Mouse (Mus musculus): Measurements from ENCODE around the gene Wbp2.
"Not testable (repeated sequence)": the region's sequence is repeated elsewhere in the genome, so short reads cannot be mapped to it uniquely, and the experiment has no call there.

The Wbp2 gene

GRCm38 (mm10) chr11:116109441-116110081, 22.8 kb upstream of the Wbp2 start:
- no peak for DNase-seq (ENCODE audit: extremely low read depth, low read depth, low spot score)

DNA sequence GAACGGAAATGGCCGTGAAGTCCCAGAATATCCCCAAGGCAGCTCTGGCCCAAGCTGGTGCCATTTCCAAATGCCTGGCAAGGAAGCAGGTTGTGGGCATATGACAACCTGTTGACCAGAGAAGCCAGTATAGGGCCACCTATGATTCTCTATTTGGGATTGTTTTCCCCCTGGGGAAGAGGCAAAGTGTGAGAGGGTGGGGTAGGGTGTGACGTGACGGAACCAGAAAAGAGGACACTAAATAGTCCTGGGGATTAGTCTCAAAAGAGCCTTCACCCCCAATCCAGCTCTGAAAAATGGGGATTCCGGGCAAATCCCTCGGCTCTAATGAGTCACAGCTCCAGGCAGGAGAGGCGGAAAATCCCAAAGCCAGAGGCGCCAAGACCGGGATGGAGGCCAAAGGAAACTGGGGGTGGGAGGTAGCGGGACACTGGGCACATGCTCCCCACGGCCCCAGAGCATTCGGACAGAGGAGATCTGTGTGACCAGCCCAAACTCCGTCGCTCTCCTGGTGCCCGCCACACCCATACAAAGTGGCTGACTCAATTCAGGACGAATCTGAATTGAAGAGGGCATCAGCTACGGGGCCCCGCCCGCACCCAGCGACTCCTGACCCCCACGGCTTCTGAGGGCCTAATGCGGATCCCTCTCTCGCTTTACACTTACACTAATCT, 21.8 kb upstream of the Wbp2 start:
- no peak for DNase-seq (ENCODE audit: extremely low read depth, low read depth, low spot score)

- DNase-seq (ENCODE audit: extremely low read depth, low read depth, low spot score) = no peak
Observed at GRCm38 (mm10) chr11:116107777-116108285, 21.0 kb upstream of the Wbp2 start.

GRCm38 (mm10) chr11:116106963-116107776, 20.4 kb upstream of the Wbp2 start:
- no peak for DNase-seq (ENCODE audit: extremely low read depth, low read depth, low spot score)

GRCm38 (mm10) chr11:116106154-116106962, 19.6 kb upstream of the Wbp2 start:
- no peak for DNase-seq (ENCODE audit: extremely low read depth, low read depth, low spot score)

GRCm38 (mm10) chr11:116105065-116105464, 18.3 kb upstream of the Wbp2 start:
- DNase-seq (ENCODE audit: extremely low read depth, low read depth, low spot score) = no peak

GRCm38 (mm10) chr11:116104006-116104646, 17.3 kb upstream of the Wbp2 start:
- DNase-seq (ENCODE audit: extremely low read depth, low read depth, low spot score) = no peak

DNA sequence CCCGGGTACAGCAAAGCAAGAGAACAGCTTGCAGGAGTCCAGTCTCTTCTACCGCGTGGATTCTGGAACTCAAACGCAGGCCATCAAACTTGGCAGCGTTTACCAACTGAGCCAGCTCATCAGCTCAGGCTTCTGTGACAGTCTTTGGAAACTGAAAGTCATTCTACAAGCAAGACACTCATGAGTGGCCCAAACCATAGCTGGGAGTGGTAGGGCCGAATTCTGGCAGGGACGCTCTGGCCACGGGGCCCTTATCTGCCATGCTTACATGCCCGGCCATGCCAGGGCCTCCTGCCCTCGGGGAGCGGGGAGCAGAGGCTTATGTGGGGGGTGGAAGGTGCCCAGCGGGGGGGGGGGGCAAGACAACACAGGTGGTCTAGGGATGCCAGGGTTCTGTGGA, 16.8 kb upstream of the Wbp2 start:
- DNase-seq (ENCODE audit: extremely low read depth, low read depth, low spot score) = no peak

DNA sequence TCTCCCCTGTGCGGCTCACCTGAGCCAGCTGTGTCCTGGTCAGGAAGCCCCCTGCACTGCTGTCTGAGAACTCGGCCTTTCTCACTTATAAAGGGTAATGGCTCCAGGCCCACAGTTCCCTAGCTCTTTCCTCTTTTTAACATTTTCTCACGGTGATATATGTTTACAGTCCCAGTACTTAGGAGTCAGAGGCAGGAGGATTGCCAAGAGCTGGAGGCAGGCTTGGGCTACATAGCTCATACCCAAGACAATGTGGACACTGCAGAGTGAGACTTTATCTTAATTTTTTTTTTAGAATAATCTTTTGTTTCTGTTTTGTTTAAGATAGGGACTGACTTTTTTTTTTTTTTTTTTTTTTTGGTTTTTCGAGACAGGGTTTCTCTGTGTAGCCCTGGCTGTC, 15.7 kb upstream of the Wbp2 start:
- no peak for DNase-seq (ENCODE audit: extremely low read depth, low read depth, low spot score)

DNA sequence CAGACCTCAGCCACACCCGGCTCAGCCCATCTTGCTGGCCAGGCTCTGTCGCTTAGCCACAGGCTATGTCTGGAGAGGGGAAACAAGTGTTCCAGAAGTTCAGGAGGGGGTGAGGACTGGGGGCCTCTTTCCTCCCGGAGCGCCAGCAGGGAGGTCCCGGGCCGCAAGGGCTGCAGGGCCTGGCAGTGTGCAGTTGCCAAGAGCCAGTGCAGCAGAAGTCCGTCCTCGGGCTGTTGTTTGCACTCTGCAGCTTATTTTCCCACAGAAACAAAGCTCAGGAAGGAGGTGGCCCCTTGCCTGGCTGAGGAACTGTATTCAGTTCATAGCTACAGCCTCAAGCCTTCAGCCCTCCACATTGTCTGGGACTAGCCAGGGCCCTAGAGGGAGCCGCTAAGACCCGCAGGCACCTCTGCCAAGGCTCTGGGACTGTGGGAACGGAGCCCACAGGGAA, 15.2 kb upstream of the Wbp2 start:
- DNase-seq (ENCODE audit: extremely low read depth, low read depth, low spot score) = no peak

- DNase-seq (ENCODE audit: extremely low read depth, low read depth, low spot score) = no peak
Observed at GRCm38 (mm10) chr11:116100839-116101238, 14.0 kb upstream of the Wbp2 start.

DNA sequence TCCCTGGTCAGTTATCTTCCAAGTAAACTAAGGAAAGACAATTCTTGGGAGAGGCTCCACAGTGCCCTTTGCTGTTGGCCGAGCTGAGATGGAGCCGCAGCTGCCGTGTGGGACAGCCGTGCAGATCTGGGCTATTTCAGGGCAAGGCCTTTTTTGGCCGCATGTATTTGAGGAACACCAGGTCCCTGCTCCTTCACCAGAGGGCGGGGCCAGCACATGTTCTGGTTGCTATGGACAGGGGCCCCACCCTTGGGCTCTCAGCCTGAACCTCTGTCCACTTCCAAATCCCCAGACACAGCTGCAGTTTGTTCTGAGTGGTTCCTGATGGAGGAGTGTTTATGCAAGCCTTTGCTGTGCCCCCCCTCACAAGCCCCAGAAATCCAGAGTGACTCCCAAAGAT, 13.6 kb upstream of the Wbp2 start:
- no peak for DNase-seq (ENCODE audit: extremely low read depth, low read depth, low spot score)

DNA sequence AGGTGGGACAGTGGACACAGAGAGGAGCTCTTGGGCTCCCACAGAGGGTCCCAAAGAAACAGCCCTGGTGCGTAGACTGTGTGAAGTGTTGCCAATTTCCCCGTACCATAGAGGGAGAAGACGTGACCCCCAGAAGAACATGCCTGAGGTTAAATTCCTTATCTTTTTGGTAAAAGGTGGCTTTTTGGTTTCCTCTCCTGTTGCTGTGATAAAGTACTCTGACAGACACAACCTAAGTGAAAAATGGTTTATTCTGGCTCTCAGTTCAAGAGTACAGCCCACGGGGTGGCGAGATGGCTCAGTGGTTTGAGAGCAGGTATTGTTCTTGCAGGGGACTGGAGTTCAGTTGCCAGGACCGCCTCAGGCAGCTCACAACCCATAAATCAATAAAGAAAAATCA, 12.7 kb upstream of the Wbp2 start:
- no peak for DNase-seq (ENCODE audit: extremely low read depth, low read depth, low spot score)

GRCm38 (mm10) chr11:116098711-116099460, 12.1 kb upstream of the Wbp2 start:
- no peak for DNase-seq (ENCODE audit: extremely low read depth, low read depth, low spot score)

DNA sequence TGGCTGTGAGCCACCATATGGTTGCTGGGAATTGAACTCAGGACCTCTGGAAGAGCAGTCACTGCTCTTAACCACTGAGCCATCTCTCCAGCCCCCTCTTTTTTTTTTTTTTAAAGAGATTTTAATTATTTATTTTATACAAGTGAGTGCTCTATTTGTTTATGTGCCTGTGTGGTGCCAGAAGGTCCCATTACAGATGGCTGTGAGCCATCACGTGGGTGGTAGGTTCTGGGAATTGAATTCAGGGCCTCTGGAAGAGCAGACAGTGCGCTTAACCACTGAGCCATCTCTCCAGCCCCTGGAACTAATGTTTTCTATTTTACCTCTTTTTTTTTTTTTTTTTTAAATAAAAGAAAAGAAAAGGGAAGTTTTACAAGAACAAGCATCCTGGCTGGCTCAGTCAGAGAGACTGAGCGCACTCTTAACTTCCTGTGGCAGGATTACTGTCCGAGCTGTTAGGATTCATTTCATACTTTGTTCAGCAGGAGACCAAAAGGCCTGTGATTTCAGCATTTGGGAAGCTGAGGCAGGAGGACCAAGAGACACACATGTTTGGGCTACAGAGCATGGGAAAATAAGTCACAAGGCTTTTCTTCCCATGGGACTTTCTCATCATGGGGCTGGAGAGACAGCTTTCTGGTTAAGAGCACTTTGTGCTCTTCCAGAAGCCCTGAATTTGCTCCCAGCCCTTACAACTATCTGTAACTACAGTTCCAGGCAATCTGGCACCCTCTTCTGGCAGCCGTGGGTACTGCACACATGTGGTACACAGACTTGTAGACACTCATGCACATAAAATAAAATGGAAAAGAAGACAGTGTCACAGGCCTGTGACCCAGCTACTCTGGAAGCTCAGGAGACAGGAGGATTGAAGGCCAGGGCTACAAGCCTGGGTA, 9.7 kb upstream of the Wbp2 start:
- no peak for DNase-seq (ENCODE audit: extremely low read depth, low read depth, low spot score)

- DNase-seq (ENCODE audit: extremely low read depth, low read depth, low spot score) = no peak
Observed at GRCm38 (mm10) chr11:116095573-116095972, 8.8 kb upstream of the Wbp2 start.

DNA sequence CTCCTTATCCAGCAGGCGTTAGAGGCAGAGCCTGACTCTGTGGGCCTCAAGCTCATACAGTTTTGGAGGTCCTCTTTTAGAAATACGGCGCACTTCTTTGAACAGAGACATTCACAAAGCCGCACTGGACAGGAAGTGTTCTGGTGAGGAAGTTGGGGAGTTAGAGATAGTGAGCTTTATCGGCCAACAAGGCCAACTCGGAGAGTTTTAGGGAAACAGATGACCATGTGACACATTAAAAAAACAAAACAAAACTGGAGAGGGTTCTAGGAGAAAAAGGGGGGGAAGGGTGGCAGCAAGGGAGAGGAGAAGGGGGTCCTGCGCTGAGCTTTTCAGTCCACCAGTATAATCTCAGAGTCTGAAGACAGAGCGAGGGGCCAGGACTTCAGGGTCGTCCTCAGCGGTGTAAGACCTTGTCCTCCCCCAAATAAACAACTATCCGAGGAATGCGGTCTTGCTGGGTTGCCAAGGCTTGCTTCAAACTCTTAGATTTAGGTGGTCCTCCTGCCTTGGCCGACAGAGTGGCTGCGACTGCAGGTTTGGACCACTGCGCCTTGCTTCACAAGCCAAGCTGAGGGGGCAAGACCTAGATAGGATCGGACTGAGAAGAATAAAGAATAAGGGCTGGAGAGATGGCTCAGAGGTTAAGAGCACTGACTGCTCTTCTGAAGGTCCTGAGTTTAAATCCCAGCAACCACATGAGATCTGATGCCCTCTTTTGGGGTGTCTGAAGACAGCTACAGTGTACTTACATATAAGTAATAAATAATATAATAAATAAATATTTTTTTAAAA, 7.2 kb upstream of the Wbp2 start:
- no peak for DNase-seq (ENCODE audit: extremely low read depth, low read depth, low spot score)

GRCm38 (mm10) chr11:116092959-116093358, 6.2 kb upstream of the Wbp2 start:
- not testable (repeated sequence) for DNase-seq (ENCODE audit: extremely low read depth, low read depth, low spot score)
